Mouse (Mus musculus): ENCODE results near the gene Afmid.

Afmid gene

DNA sequence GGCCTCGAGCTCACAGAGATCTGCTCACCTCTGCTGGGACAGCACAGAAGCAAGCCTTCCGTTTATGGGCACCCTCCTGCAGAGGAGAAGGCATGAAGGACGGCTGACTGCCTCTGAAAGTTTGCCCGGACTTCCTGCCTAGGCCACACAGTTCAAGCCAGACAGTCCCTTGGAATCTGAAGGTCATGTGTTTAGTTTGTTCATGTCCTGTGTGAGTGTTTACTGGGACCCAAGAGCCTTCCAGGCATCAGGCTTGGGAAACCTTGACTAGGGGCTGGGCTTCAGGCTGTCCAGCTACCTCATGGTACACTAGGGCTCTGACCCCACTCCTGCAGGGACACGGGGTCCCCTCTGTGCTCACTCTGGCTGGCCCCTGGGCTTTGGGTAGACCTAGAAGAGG is 60.3 kb downstream of the Afmid start:
- DNase-seq: peak in 1 of 2 experiments; percentile 28

DNA sequence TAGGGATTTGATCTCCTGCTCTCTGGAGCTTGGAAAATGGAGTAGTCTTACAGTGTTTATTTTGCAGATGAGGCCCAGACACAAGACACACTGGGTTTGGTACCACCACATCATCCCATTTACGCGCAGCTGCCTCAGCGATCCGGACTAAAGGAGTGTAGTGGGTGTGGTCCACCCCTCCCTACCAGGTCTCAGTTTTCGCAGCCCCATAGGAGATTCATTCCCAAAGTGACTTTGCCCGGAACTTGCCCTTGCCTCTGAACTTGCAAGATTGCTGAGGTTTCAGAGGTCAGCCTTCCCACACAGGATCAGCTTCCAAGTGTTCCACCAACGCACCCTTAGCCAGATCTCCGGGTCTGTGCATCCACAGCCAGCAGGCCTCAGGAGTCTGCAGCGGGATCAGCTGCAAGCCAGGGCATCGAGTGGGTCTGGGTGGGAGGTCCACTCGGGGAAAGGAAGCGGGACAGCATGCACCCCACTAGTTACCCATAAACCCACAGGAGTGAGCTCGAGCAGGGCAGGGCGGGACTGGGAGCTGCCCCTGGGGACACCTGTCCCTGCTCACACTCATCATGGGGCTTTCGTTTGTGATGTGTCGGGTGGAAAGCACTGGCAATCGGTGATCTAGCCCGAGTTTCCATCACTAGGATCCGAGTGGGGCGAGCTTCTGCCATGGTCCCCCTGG is 62.6 kb downstream of the Afmid start:
- DNase-seq: no peak

- no peak for DNase-seq
These were observed 63.4 kb downstream of the Afmid start for GRCm38 (mm10) chr11:117888853-117889822.
